Mouse (Mus musculus) liver, adult (tissue): ENCODE results near the gene Ntm.

Experiments
- GATA4 ChIP-seq: IDR thresholded peaks from 2 replicates; pipeline ENCODE4 v1.6.1; 2014; ENCODE audit warnings: mild to moderate bottlenecking, low read length; ENCODE audit not compliant: insufficient replicate concordance

Ntm gene

DNA sequence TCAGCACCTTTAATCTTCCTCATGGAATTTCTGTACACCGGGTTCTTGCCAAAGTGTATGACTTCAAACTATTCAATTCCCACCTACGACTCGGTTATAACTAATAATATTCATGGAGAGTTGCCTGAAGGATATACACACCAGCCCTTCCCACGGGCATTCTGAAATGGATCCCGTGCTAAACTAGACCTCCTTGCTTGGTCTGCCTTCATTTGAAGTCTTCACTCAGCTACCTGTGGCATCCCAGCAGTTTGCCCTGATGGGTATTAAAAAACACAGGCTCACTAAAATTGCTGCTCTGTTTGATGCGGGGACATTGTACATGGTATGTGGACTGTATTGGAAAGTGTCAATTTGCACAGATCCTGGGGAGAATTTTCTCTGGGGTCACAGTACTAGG is 950.4 kb downstream of the Ntm start:
- no peak for TF ChIP-seq GATA4

DNA sequence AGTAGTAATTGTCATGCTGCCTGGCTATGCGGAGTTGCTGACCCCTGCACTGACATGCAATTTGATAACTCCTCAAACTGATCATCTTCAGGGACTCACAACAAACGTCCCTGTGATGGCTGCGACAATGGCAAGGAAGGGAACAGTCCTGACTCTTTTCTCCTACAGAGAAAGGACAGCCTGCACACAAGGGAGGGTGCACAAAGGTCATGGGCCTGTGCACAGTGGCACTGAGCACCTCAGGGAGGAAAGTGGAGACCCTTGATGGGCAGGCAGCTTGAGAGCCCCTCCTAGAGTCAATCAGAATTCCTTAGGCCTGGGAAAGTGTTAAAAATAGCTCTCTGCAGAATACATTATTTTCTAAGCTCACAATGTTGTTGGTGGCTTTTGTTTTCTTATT is 951.5 kb downstream of the Ntm start:
- no peak for TF ChIP-seq GATA4

DNA sequence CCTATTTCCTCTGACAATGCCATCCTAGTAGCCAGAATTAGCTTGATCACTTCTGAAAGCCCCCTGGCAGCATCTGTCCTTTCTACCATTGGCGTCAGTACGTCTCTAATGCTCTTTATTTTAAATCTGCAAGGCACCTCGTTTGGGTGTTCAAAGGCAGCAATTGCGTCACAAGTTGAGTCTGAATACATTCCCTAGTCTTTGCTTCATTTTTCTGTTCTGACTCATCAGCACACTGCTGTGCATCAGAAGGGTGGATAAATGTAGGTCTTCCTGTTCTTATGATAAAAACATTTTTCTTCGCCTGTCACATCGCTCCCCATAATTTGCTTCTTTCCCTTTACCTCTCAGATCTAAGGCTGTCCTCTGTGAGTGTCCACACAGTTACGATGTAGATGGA is 958.4 kb downstream of the Ntm start:
- no peak for TF ChIP-seq GATA4

DNA sequence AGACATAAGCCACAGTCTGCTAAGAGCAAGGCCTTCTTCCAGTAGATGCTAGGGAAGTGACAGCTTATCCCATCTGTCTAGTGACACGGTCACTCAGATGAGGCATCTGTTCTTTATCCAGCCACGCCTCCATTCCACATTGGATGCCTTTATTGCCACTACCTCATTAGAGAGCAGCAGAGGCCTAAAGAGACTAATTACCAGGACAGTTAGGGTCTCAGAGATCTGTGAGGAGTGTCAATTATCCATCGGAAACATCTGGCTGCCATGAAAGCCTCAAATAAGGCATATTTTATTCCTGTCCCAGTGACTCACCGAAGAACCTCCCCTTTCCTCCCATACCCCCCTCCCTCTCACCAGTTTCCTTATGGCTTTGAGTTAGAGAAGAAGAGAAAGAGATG is 963.0 kb downstream of the Ntm start:
- TF ChIP-seq GATA4 = no peak

DNA sequence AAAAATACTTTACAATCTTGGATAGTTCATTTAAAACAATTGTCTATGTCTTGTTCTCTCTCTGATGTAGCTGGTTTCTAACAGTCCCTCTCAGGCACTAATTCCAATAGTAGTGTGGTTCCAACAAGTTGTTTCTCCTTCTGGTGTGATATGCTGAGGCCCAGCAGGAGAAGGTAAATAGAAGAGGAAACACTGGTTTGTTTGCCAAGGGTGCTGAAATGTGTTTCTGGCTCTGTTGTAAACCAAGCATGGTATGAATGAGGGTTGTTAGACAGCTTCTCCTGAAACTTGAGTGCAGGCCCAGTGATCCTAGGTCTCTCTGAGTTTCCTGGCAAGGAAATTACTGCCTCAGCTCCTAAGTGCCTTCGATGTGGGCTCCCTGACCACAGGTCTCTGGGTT is 985.7 kb downstream of the Ntm start:
- no peak for TF ChIP-seq GATA4

DNA sequence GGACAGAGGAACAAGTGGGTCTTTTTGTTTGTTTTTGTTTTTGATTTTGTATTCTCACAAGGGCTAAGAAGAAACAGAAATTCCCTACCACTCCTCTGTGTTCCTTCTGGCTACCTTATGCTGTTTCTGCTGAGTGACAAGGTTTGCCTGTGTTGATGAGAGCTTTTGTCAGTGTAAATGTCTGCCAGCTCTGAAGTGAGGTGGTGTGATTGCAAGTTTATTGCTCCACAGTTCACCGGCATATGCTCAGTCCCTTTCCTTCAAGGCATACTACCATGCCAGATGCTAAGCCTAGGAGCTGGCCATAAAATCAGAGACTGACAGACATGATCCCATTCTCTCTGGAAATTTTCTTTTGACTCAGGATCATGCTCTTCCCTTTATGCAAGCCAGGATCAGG is 993.5 kb downstream of the Ntm start:
- no peak for TF ChIP-seq GATA4
